Mouse (Mus musculus) layer of hippocampus, postnatal 25 days (tissue): ENCODE measurements around the gene Add2. TPM values are rescaled to one million over a fixed set of nuclear protein-coding genes. Genes with fewer than 3 reads are reported as not detected.

ENCODE experiments used
- DNase-seq, 2 experiments: peaks; one replicate each; pipeline ENCODE4 v3.0.0; 2022; ENCODE audit warnings: mixed read lengths in 2 of 2, low spot score in 1 of 2; ENCODE audit errors: extremely low spot score in 1 of 2
- total RNA-seq, 2 experiments: library from RNA; stranded (reverse); gene quantifications; 2 replicates each; pipeline ENCODE4 v1.2.3; 2021

Gene Add2
- total RNA-seq, 2 experiments from 2014 or later, result 279 to 295 TPM

DNA sequence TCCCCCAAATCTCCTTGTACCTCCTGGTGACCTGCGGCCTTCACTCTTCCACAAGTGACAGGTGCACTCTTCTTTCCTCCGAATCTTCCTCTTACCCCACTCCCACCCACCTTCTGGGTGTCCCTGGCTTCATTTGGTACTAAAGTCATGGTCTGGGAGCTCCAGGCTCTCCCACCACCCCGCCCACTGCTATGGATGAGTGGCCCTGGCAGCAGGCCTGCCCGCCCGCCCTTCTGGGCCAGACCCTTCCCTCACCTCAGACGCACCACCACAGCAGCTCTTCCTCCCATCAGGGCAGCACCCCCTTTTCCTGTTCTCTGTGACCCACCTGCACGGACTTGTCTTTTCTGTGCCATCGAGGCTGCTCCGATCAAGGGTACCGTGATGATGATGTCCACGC, 19.0 kb downstream of the Add2 start:
- no peak for DNase-seq

DNA sequence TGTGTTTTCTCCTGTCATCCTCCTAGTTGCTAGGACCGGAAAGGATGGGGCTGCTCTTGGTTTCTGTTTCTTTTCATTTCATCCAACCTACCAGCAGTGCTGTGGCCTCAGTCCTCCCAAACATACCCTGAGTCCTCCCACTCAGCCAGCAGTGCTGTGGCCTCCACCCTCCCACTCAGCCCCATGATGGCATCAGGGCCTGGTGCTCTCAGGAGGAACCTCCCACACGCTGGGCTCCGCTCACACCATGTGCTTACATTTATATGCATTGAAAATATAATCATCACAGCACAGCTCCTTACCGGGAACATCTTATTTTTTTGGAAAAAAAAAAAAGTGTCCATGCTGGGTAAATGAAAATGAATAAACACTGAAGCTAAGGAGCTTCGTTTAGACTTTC, 20.0 kb downstream of the Add2 start:
- no peak for DNase-seq

DNA sequence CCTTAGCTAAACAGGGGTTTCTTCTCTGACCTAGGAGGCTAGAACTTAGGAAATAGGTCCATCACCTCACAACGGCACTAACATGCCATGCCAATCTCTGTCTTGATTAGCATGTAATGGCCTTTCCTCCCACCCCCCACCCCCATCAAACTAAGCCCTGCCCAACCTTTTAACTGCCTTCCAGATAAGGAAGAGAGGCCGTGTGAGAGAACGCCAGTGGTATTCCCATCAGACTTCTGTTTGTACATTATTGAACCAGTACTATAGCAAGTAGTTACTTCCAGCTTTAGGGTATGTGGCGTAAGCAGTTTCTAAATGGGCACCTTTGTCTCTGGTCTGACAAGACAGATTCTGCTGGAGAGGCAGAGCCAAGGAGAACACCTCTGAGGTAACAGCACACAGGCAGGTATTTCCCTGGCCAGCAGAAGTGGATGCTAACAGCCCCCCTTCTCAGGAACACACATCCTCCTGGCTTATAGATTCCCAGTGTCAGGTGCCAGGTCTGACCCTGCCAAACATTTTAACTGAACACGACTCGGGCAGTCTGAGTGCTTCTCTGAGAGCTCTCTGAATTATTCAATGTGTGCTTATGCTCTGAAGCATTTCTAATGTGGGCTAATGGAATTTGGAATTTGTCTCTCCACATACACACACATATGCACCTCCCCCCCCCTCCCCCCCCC, 22.2 kb downstream of the Add2 start:
- no peak for DNase-seq

GRCm38 (mm10) chr6:86052032-86052459, 23.6 kb downstream of the Add2 start:
- DNase-seq, result no peak

- DNase-seq, result no peak
Observed at GRCm38 (mm10) chr6:86052556-86052955, 24.1 kb downstream of the Add2 start.

DNA sequence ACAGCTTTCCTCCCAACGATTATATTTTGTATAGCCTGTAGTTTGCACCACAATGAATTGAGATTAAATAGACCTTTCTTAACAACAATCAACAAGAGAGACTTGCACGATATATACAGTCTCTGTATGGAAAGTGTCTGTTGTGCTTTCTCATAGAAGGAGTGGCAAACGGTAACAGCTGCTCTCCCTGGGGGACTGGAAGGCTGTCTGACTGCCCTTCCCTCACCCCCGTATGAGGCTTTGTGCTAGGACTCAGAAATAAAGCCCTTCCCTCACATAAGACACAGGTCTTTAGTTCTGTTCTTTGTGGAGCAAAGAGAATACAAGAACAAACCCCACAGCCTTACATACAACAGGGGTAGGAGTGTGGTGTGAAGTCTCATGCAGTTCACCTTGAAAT, 24.6 kb downstream of the Add2 start:
- DNase-seq, result no peak

DNA sequence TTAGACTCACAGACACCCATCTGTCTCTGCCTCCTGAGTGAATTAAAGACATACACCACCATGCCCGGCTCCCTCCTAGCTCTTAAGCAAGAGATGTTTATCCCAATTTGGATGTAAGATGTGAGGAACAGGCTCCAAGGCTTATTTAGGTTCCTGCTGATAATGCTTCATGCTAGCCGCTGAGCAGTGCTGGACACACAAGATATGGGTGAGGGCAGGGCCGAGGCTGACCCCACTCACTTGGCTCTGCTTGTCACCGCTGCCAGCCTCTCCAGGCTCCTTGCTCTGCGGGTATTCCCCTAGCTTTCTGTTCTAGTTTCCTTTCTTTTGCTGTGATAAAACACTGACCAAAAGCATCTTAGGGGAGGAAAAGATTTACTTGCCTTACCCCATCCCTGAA, 25.1 kb downstream of the Add2 start:
- DNase-seq, result no peak

- DNase-seq, result no peak
Observed at GRCm38 (mm10) chr6:86058475-86058874, 30.0 kb downstream of the Add2 start.

DNA sequence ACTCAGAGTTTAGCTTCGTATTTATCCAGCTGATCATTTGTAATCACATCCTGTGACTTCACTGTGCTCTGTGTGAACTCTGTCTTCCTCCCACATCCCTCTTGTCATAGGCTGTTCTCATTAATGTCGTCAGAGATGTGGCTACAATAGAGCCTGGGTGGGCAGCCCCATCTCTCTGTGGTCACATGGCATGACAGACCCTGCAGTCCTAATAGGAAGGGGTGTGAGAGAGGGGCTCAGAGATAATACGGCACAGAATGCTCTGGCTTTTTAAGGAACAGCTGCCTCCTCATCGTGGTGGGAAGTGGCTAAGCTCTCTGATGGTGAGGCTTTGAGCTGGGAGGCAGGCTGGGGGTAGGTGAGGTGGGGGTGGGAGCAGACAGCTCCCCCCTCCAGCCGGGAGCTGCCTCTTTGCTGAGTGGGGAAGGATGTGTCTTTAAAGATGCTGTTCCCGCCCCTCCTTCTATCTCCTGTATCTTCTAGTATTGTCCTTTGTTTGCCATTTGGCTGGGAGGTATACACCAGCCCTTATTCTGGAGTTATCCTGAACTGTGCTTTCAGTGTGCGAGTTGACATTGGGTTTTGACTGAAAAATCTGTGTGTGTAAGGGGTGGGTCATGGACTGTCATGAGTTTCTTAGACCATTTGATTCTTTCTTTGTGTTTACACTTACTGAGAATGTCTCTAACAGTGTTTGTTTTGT, 30.8 kb downstream of the Add2 start:
- no peak for DNase-seq

- no peak for DNase-seq
Observed at GRCm38 (mm10) chr6:86060170-86060569, 31.7 kb downstream of the Add2 start.

GRCm38 (mm10) chr6:86062226-86062625, 33.7 kb downstream of the Add2 start:
- DNase-seq, result no peak

DNA sequence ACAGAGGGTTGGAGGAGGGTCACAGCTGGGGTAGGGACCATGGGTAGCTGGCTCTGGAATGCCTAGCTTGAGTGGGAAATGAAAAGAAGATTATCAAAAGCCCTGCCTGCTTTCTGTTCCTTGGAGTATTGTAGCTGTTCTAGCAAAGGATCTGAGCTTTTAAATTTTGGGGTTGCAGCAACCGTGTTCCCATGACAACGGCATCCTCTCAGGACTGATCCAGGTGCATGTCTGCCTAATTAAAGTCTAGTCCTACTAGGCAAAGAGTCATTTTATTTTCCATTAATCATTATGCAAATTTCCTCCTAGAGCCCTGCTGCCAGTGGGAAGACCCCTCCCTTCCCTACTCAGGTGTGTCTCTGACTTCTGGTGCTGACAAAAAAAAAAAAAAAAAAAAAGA, 34.2 kb downstream of the Add2 start:
- DNase-seq, result no peak

DNA sequence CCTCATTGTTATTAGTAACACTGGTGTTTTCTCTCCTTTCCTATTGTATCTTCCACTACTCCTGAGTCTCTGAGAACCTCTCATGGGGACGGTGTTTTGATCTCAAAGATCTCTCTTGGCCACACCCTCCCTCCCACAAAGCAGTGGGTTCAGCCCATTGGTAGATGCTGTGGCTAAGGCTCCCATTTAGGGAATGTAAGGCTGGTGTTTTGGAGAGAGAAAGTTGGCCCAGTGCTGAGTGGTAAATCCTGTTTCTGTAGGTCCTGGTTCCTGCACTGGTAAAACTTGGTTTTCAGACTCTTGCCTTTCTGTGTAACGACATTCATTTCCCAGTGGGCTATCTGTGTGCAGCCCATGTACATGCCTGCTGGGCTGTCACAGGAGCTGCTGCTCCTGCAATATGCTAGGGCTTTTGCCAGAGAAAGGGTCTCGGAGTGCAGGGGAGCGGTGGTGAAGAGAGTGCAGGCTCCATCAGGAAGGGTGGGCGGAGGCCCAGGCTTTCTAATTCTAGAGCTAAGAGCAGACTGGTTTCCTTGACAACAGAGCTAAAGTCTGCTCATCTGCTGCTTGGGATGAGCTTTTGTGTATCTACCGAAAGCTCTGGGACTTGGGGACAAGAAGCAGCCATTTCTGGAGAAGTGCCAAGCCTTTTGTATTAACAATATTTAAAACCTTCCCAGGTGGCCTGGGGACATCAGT, 36.0 kb downstream of the Add2 start:
- DNase-seq, result peak; percentile 49 to 71

GRCm38 (mm10) chr6:86066727-86067126, 38.2 kb downstream of the Add2 start:
- no peak for DNase-seq

DNA sequence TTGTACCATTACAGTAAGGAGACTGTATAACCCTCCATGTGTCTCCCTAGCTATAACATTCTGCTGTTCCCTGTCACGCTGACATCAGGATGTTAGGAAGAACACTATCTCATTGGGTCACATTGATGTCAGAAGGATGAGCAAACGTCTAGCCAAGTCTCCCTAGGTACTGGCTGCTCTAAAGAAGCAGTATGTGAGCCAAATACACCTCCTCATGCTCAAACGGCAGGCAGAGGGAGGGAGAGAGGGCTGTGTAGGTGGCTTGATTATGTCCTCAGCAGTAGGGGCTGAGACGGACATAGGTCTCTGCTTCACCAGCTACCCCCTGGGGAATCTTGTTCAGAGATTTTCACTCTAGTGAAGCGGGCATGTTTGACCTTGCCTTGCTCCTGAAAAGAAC, 38.7 kb downstream of the Add2 start:
- no peak for DNase-seq

DNA sequence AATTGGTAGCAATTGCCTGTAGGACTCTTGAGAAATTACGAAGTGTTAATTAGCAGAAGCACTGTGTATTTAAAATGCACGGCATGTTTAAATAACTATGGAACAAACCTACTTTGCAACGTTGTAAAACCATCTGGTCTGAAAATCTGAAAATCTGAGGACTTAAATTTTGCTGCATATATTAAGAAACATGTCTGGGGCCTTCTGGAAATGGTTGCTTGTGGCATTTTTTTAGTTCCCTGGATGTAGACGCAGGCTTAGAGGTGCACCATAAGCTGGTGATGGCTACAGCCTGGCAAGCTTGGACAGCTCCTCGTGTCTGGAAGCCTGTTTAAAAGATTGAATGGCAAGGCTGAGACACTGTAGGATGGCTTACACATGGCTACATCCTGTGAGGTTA, 40.5 kb downstream of the Add2 start:
- no peak for DNase-seq

DNA sequence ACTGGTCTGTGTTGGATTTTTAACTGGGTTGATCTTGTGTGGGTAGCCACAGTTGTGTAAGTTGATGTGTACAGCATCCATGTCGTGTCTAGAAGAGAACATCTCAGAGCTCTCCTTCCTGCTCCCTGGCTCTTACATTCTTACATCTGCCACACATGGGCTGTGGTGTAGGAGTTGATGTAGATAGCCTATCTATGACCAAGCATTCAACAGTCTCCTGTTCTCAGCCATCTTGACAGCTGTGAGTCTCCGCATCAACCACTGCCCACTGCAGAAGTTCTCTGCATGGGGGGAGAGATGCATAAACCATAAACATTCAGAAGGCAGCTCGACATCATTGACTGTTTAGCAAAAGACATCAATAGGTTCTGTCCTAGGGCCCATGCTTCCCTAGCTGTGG, 41.4 kb downstream of the Add2 start:
- DNase-seq, result no peak

DNA sequence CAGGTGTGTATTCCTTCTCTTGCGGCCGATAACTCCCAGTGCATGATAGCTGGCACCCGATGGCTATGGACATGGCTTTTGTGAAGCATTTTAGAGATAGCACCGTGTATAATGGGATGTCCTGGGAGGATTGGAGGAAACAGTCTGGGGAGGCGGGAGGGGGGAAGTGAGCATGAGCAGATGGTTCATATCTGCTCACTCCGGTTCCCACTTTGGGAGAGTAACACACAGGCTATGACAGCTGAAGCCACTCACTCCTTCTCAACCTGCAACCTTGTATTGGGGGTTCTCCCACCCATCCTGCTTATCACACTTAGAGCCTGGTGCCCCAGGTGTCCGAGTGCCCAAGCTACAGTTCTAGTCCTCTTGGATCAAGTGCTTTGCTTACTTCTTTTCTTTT, 41.8 kb downstream of the Add2 start:
- no peak for DNase-seq

GRCm38 (mm10) chr6:86073882-86074281, 45.4 kb downstream of the Add2 start:
- DNase-seq, result no peak

DNA sequence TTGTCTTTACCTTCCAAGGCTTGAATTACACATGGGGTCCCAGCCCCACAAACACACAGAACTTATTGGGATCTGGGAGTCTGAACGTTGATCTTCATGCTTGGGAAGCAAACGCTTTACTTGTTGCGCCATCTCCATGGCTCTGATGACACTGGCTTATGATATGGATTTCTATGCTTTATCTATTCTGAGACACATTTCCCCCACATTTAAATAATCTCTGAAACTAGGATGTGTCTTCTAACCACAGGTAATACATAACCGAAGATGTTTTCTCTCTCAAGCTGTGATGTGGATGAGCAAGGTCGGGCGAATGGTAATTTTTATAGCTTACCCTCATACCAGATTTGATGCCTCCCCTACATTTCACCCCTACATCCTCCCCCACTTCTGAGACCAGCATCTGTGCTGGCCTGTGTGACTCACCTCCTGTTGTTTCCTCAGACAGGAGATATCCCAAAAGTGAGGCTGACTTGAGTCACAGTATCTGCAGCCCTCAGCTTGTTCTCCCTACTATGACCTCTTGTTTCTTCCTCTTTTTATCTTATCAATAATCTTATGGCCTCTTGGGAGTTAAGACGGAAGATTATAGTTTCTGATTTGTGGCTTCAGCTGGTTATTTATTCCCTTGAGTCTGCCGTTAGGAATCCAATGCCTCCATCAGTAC, 46.2 kb downstream of the Add2 start:
- DNase-seq, result no peak

GRCm38 (mm10) chr6:86076525-86076924, 48.0 kb downstream of the Add2 start:
- no peak for DNase-seq
